Mouse (Mus musculus): Measurements from ENCODE around the gene Gpat2. TPM values are rescaled to one million over a fixed set of nuclear protein-coding genes. Genes with fewer than 3 reads are reported as not detected.

The Gpat2 gene
- total and polyA plus RNA-seq, 2 experiments from 2014 or later: 0.28 to 0.42 TPM

GRCm38 (mm10) chr2:127453141-127453540 lies 28.1 kb downstream of the Gpat2 start:
- peak; percentile 46 for ATAC-seq
- Histone ChIP-seq H3K4me2 (ENCODE audit: low read depth, low read length) (no peak overlapping the region), H3K9ac (replicated peaks; ENCODE audit: low read length) (no peak overlapping the region), H3K4me3 (ENCODE audit: low read length) (no peak overlapping the region), H3K27me3 (ENCODE audit: insufficient read depth, low read length) (peaks cover 5% of the 10 kb centered on the region; the same call in 1 of the 2 replicates), H3K36me3 (ENCODE audit: insufficient read depth, low read length) (no peaks in the 10 kb centered on the region), H3K27ac (no peak overlapping the region), H3K9me3 (ENCODE audit: low read length) (no peaks in the 10 kb centered on the region), H3K4me1 (ENCODE audit: insufficient read depth, low read length) (no peaks in the 10 kb centered on the region)
- DNase-seq (ENCODE audit: low spot score): no peak
- peak; percentile 24; the same call in 1 of the 2 replicates for TF ChIP-seq CTCF (IDR thresholded peaks at IDR 0.05; ENCODE audit: low read depth)
- WGBS: 73% methylated on average over 9 of the region's 9 CpGs

DNA sequence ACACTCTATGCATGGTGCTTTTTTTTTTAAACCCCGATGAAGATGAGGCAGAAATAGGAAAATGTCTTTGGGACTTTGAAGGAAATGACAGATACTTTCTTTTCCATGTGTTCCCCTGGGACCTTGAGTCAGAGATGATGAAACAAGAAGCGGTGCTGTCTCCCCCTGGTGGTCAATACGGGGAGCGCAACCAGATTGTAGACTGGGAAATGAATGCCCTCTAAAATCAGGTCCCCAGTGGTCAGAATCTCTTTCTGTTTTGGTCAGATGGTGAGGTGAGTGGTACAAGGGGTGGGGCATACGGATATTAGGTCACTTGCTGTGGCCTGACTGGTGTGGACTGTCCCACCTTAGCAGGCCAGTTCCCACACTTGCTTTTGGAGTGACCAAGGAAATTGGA lies 28.8 kb downstream of the Gpat2 start:
- Histone ChIP-seq H3K36me3 (ENCODE audit: insufficient read depth, low read length) (no peaks in the 10 kb centered on the region), H3K27me3 (ENCODE audit: insufficient read depth, low read length) (peaks cover 5% of the 10 kb centered on the region; the same call in 1 of the 2 replicates), H3K4me3 (ENCODE audit: low read length) (no peak overlapping the region), H3K9me3 (ENCODE audit: low read length) (no peaks in the 10 kb centered on the region), H3K9ac (replicated peaks; ENCODE audit: low read length) (no peak overlapping the region), H3K27ac (no peak overlapping the region), H3K4me2 (ENCODE audit: low read depth, low read length) (no peak overlapping the region), H3K4me1 (ENCODE audit: insufficient read depth, low read length) (no peaks in the 10 kb centered on the region)
- ATAC-seq: peak; percentile 64; the same call in 1 of the 2 replicates
- 4% methylated on average over 5 of the region's 5 CpGs for WGBS
- peak; percentile 96 for TF ChIP-seq CTCF (IDR thresholded peaks at IDR 0.05; ENCODE audit: low read depth)
- peak; percentile 87 for DNase-seq (ENCODE audit: low spot score)

DNA sequence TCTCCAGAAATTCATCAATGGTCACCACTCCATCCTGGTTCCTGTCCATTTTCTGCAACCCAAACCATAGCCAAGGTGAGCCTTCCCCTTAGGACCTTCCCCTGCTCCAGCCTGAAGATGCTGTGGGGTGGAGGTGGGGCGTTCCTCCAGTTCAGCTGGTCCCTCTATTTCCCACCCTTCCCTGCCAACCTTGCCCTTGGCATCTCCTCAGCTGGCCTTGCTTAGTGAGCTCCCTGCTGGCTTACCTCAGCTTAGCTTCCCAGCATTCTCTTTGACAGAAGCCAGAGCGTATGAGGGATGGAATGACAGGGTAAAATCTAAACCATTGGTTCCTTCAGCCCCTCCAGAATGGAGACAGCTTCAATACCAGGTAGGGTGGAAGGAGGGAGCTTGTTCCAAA lies 34.3 kb downstream of the Gpat2 start:
- ATAC-seq: no peak
- no peak for TF ChIP-seq CTCF (IDR thresholded peaks at IDR 0.05; ENCODE audit: low read depth)
- 83% methylated on average over 2 of the region's 2 CpGs for WGBS

DNA sequence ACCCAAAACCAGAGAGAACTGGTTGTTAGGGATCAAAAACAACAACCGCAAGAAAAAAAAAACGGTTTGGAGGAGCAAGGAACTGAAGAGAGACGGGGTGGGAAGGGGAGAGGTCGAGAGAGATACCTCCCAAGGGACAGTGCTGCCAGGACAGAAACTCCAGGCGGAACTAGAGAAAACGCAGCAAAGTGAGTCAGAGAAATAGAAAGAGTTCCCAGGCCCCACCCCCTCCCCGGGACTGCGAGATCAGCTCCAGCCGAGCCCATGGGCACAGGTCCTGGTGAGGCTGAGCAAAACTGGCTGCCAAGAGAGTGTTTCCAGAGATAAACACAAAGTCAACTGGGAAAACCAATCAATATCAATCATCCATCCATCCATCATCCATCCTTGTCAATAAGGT lies 36.4 kb downstream of the Gpat2 start:
- TF ChIP-seq CTCF (IDR thresholded peaks at IDR 0.05; ENCODE audit: low read depth): no peak

More for the DNA sequence above, 34.3 kb downstream of the Gpat2 start:
- Histone ChIP-seq H3K9me3 (ENCODE audit: low read length) (no peaks in the 10 kb centered on the region), H3K4me1 (ENCODE audit: insufficient read depth, low read length) (no peaks in the 10 kb centered on the region), H3K4me2 (ENCODE audit: low read depth, low read length) (no peak overlapping the region), H3K27me3 (ENCODE audit: insufficient read depth, low read length) (no peaks in the 10 kb centered on the region), H3K27ac (no peak overlapping the region), H3K9ac (replicated peaks; ENCODE audit: low read length) (no peak overlapping the region), H3K4me3 (ENCODE audit: low read length) (no peak overlapping the region), H3K36me3 (ENCODE audit: insufficient read depth, low read length) (no peaks in the 10 kb centered on the region)
- no peak for DNase-seq (ENCODE audit: low spot score)

GRCm38 (mm10) chr2:127462314-127462713 lies 37.3 kb downstream of the Gpat2 start:
- ATAC-seq (peak; percentile 90), DNase-seq (ENCODE audit: low spot score) (peak; percentile 82)
- H3K9ac ChIP-seq (replicated peaks; ENCODE audit: low read length): no peak overlapping the region
- no peaks in the 10 kb centered on the region for H3K27me3 ChIP-seq (ENCODE audit: insufficient read depth, low read length)
- H3K27ac ChIP-seq: no peak overlapping the region
- no peaks in the 10 kb centered on the region for H3K4me1 ChIP-seq (ENCODE audit: insufficient read depth, low read length)
- no peak overlapping the region for H3K4me3 ChIP-seq (ENCODE audit: low read length)
- H3K4me2 ChIP-seq (ENCODE audit: low read depth, low read length): no peak overlapping the region
- WGBS: 10% methylated on average over 8 of the region's 8 CpGs
- H3K9me3 ChIP-seq (ENCODE audit: low read length): no peaks in the 10 kb centered on the region
- no peaks in the 10 kb centered on the region for H3K36me3 ChIP-seq (ENCODE audit: insufficient read depth, low read length)
- peak; percentile 95 for TF ChIP-seq CTCF (IDR thresholded peaks at IDR 0.05; ENCODE audit: low read depth)

More for the DNA sequence above, 36.4 kb downstream of the Gpat2 start:
- no peak for DNase-seq (ENCODE audit: low spot score)
- Histone ChIP-seq H3K36me3 (ENCODE audit: insufficient read depth, low read length) (no peaks in the 10 kb centered on the region), H3K9me3 (ENCODE audit: low read length) (no peaks in the 10 kb centered on the region), H3K9ac (replicated peaks; ENCODE audit: low read length) (no peak overlapping the region), H3K4me3 (ENCODE audit: low read length) (no peak overlapping the region), H3K4me2 (ENCODE audit: low read depth, low read length) (no peak overlapping the region), H3K4me1 (ENCODE audit: insufficient read depth, low read length) (no peaks in the 10 kb centered on the region), H3K27ac (no peak overlapping the region), H3K27me3 (ENCODE audit: insufficient read depth, low read length) (no peaks in the 10 kb centered on the region)
- no peak for ATAC-seq
- 63% methylated on average over 9 of the region's 9 CpGs for WGBS

GRCm38 (mm10) chr2:127470183-127470582 lies 45.2 kb downstream of the Gpat2 start:
- WGBS: 92% methylated on average over 5 of the region's 5 CpGs
- DNase-seq (ENCODE audit: low spot score) (no peak), ATAC-seq (no peak)
- no peak overlapping the region for H3K27ac ChIP-seq
- no peaks in the 10 kb centered on the region for H3K9me3 ChIP-seq (ENCODE audit: low read length)
- H3K27me3 ChIP-seq (ENCODE audit: insufficient read depth, low read length): no peaks in the 10 kb centered on the region
- no peak overlapping the region for H3K4me3 ChIP-seq (ENCODE audit: low read length)
- no peak overlapping the region for H3K4me2 ChIP-seq (ENCODE audit: low read depth, low read length)
- H3K9ac ChIP-seq (replicated peaks; ENCODE audit: low read length): no peak overlapping the region
- H3K4me1 ChIP-seq (ENCODE audit: insufficient read depth, low read length): no peaks in the 10 kb centered on the region
- no peaks in the 10 kb centered on the region for H3K36me3 ChIP-seq (ENCODE audit: insufficient read depth, low read length)
- no peak for TF ChIP-seq CTCF (IDR thresholded peaks at IDR 0.05; ENCODE audit: low read depth)

DNA sequence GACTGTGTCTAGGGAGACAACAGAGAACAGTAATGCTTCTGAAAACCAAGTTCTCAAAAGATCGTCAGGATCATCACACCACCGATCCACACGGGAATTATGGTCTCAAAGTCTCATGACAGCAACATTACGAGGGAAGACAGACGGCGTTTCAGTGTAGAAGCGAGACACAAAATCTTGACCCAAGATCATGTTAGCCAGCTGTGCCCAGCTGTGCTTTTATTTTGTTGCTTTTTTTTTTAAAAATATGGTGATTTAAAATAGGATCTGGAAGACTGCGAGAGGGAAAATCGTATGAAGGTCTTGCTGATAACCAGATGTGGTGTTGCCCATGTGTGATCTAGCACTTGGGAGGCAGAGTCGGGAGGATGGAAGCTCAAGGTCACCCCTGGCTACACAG lies 45.7 kb downstream of the Gpat2 start:
- Histone ChIP-seq H3K9me3 (ENCODE audit: low read length) (no peaks in the 10 kb centered on the region), H3K4me1 (ENCODE audit: insufficient read depth, low read length) (no peaks in the 10 kb centered on the region), H3K9ac (replicated peaks; ENCODE audit: low read length) (no peak overlapping the region), H3K27me3 (ENCODE audit: insufficient read depth, low read length) (no peaks in the 10 kb centered on the region), H3K36me3 (ENCODE audit: insufficient read depth, low read length) (no peaks in the 10 kb centered on the region), H3K27ac (no peak overlapping the region), H3K4me3 (ENCODE audit: low read length) (no peak overlapping the region), H3K4me2 (ENCODE audit: low read depth, low read length) (no peak overlapping the region)
- WGBS: 90% methylated on average over 10 of the region's 10 CpGs
- no peak for DNase-seq (ENCODE audit: low spot score)
- no peak for TF ChIP-seq CTCF (IDR thresholded peaks at IDR 0.05; ENCODE audit: low read depth)
- ATAC-seq: no peak
